Mouse (Mus musculus): Measurements from ENCODE around the gene Fkbp5.

Fkbp5 gene

GRCm38 (mm10) chr17:28502196-28502821 lies 15.0 kb downstream of the Fkbp5 start:
- DNase-seq (ENCODE audit: low spot score): no peak

- DNase-seq (ENCODE audit: low spot score): no peak
These were observed 16.9 kb downstream of the Fkbp5 start for GRCm38 (mm10) chr17:28500465-28500864.

GRCm38 (mm10) chr17:28499190-28499589 lies 18.1 kb downstream of the Fkbp5 start:
- DNase-seq (ENCODE audit: low spot score): no peak

- no peak for DNase-seq (ENCODE audit: low spot score)
These were observed 21.5 kb downstream of the Fkbp5 start for GRCm38 (mm10) chr17:28495832-28496231.

- DNase-seq (ENCODE audit: low spot score): no peak
These were observed 26.1 kb downstream of the Fkbp5 start for GRCm38 (mm10) chr17:28491035-28491770.

GRCm38 (mm10) chr17:28488258-28489013 lies 28.9 kb downstream of the Fkbp5 start:
- no peak for DNase-seq (ENCODE audit: low spot score)

GRCm38 (mm10) chr17:28487584-28488257 lies 29.6 kb downstream of the Fkbp5 start:
- DNase-seq (ENCODE audit: low spot score): no peak

- DNase-seq (ENCODE audit: low spot score): no peak
These were observed 30.6 kb downstream of the Fkbp5 start for GRCm38 (mm10) chr17:28486720-28487119.

- DNase-seq (ENCODE audit: low spot score): peak; percentile 91
These were observed 31.3 kb downstream of the Fkbp5 start for GRCm38 (mm10) chr17:28485977-28486400.

- DNase-seq (ENCODE audit: low spot score): peak; percentile 17
These were observed 31.8 kb downstream of the Fkbp5 start for GRCm38 (mm10) chr17:28485446-28485948.

- peak; percentile 35 for DNase-seq (ENCODE audit: low spot score)
These were observed 32.5 kb downstream of the Fkbp5 start for GRCm38 (mm10) chr17:28484704-28485445.

GRCm38 (mm10) chr17:28477421-28477820 lies 39.9 kb downstream of the Fkbp5 start:
- DNase-seq (ENCODE audit: low spot score): no peak

- DNase-seq (ENCODE audit: low spot score): no peak
These were observed 40.9 kb downstream of the Fkbp5 start for GRCm38 (mm10) chr17:28476441-28476840.

- DNase-seq (ENCODE audit: low spot score): no peak
These were observed 41.6 kb downstream of the Fkbp5 start for GRCm38 (mm10) chr17:28475593-28476325.

GRCm38 (mm10) chr17:28472696-28473095 lies 44.6 kb downstream of the Fkbp5 start:
- no peak for DNase-seq (ENCODE audit: low spot score)

GRCm38 (mm10) chr17:28470876-28471275 lies 46.5 kb downstream of the Fkbp5 start:
- DNase-seq (ENCODE audit: low spot score): no peak

GRCm38 (mm10) chr17:28467749-28468148 lies 49.6 kb downstream of the Fkbp5 start:
- no peak for DNase-seq (ENCODE audit: low spot score)

- no peak for DNase-seq (ENCODE audit: low spot score)
These were observed 51.4 kb downstream of the Fkbp5 start for GRCm38 (mm10) chr17:28465968-28466367.

- DNase-seq (ENCODE audit: low spot score): no peak
These were observed 53.5 kb downstream of the Fkbp5 start for GRCm38 (mm10) chr17:28463701-28464443.

GRCm38 (mm10) chr17:28460388-28460787 lies 56.9 kb downstream of the Fkbp5 start:
- DNase-seq (ENCODE audit: low spot score): no peak
